Mouse (Mus musculus) gastrocnemius, postnatal 10 days (tissue): Measurements from ENCODE around the gene Timm22. TPM values are rescaled to one million over a fixed set of nuclear protein-coding genes. Genes with fewer than 3 reads are reported as not detected.

Experiments used
- DNase-seq: peaks from one replicate; pipeline ENCODE4 v3.0.0; 2021; ENCODE audit warnings: mixed read lengths
- total RNA-seq, 2 experiments: library from RNA; stranded (reverse); gene quantifications; 2 replicates each; pipeline ENCODE4 v1.2.3; 2021

Timm22 gene
- total RNA-seq, 2 experiments from 2014 or later, result 40.1 to 55.2 TPM

DNA sequence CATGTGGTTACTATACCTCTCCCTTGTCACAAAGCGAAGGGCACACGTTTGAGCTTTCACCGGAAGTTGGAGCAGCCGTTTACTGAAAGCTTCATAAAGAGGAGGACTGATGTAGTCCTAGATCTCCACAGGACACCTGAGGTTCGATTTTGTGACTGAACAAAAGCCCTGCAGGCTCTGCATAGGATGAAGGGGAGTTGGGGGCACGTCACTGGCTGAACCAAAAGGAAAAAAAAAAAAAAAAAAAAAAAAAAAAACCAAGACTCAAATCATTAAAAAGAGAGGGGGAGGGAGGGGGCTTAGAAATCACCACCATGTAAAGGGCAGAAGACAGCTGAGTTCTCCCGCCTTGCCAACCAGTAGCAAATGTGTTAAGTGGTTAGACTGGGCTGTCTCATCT is 18.0 kb upstream of the Timm22 start:
- DNase-seq, result no peak

DNA sequence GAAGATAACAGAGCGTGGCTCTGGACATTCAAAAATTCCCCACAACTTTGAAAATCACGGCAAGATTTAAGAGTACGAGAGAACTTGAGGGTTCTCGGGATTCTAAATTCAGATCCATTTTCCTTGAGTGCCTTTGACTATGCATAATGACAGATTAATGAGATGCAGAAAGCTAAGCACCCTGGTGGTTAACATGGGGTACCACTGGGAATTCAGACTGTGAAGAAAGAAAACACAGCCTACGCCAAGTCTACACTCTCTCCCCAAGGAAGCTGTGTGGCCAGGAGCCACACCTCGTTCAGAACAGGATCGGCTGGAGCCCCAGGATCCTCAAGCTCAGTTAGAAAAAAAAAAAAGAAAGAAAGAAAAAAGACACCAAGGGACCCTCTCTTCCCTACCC is 14.2 kb upstream of the Timm22 start:
- no peak for DNase-seq

DNA sequence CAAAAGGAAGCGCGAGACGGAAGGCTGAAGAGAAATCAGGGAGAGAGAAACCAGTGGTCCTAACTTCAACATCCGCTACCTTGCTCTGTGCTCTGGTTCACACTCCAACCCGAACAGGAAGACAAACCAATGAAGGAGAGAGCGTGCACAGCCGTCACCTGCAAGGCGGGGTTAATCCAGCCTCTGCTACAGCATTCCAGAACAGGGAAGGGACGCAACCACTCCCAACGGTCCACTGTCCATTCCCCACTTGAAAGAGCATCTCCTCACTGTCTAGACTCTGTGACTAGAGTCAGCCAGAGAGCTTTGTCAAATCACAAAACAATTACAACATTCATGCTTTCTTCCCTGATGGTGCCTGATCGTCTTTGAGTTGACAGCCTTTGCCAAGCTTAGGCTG is 13.8 kb upstream of the Timm22 start:
- no peak for DNase-seq

DNA sequence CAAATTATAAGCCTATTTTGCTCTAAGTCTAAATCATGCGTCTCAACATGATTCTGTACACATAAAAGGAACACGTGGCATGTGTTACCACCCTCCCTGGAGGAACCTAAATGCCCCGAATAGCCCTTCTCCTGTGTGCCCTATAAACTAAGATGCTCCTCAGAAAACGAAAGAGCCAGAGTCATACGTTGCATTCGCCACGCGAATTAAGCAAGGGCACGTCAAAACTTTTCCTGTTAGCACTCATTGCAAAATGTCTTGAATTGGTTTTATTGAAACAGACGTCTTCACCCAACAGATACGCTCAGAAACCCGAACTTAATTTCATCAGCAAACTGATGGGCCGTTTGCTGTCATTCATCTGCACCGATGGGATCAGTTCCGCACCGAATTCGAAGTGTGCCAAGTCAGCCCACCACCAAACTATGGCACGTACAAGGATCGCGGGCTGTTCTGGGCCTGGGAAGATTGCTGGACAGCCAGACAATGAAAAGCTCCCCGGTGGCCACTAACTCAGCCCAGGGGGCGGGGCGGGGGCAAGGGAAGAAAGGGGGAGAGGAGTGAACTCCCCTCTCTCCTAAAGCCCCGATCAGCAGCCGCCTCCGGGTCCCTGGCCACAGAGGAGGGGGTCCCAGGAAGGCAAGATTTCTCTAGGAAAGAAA is 9.0 kb upstream of the Timm22 start:
- peak; percentile 48 for DNase-seq

DNA sequence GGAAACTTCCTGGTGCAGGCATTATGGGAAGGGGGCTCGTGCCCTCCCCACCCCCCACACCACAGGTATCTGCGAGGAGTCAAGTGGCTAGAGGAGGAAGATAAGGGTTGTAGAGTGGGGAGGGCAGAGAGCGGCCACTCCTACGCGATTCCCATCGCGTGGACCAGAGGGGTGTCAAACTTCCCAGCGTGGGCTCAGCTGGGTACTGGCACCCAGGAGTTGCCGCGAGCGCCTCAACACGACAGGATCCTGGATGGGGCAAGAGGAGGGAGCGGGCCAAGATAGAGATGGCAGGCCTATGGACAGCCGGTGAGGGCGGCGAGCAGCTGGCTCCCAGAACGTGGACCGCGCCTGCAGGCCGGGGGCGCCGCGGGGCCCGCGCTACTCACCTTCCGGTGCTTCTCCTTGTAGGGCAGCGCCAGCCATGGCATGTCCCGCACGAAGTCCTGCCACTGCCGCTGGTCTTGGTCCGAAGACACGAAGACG is 8.4 kb upstream of the Timm22 start:
- DNase-seq, result peak; percentile 69

DNA sequence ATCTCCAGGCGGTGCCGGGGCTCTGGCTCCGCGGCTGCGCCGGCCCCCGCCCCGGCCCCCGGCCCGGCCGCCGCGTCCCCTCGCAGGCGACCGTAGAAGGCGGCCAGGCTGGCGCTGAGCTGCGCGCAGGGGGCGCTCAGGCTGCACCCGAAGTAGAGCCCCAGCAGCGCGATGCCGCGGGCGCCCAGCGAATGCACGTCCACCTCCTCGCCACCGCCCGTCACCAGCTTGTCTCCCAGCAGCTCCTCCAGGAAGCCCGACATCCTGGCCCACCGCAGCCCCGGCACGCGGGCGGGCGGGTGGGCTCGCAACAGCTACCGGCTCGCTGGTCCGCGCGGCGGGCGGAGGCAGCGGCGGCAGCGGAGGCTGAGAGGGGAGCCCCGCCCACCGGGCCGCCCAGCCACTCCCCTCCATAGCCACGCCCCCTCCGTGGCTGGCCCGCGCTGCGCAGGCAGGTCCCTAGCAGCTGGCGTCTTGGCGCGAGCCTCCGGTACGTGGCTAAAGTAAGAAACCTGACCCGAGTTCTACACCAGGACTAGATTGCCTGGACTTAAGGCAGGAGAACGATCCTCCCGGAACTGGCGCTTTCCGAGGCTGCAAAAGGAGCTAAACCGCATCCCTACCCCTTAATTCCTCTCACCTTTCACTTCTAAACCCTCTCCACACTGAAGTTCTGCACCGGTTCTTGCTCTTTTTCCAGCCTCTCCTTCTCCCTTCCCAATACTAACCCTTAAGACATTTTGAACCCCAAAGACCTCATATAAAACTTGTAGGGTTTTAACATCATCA is 7.8 kb upstream of the Timm22 start, which contains the start of gene Nxn:
TSS of gene Nxn (minus strand) at position 343 of the 789 bp plus-strand sequence.
- peak; percentile 97 for DNase-seq

DNA sequence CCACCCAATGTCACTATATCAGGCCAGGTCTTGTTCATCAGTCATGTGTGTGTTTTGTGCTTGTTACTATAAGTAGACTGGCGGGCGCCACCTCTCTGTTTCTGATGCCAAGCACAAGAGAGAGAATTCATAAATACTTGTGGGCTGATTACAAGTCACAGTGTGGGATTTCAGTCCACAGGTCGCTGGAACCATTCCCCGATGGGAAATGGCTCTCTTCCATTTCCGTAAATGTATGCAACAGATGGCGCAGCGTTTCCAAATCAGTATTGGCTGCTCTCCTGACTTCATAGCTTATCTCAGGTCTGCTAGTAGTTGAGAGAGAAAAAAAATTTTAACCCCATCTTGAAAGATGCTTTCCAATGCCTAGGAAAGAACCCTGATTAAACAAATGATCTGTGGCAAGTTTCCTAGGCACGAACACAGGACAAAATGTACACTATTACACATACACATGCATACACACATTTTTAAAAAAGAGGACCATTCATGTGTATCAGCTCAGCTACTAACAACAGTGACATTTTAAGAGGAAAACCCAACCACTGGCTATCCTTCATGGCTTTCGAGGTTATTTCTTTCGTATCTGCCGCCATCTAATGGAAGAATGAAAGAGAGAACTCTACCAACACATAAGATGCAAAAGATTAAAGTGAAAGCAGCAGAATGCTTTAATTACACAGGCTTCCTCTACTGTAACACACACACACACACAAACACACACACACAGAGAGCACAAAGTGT is 7.0 kb upstream of the Timm22 start:
- peak; percentile 36 for DNase-seq

DNA sequence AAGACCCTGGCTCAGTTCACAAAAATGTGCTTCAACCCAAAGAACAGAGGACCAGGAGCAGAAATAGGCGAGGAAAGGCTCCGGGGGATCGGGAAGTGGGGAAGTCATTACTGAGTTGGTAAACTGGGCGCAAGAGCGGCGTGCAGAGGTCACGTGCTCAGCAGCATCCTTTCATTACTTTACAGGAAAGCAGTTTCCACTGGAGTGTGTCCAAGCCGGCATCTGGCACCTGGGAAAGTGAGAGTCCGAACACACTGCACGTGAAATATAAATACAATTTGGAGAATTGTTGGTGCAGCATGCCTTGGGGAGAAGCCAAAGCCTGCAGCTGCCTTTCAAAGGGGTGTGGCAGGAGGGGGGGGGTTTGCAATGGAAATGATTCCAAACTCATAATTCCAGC is 5.4 kb upstream of the Timm22 start:
- DNase-seq, result peak; percentile 32

DNA sequence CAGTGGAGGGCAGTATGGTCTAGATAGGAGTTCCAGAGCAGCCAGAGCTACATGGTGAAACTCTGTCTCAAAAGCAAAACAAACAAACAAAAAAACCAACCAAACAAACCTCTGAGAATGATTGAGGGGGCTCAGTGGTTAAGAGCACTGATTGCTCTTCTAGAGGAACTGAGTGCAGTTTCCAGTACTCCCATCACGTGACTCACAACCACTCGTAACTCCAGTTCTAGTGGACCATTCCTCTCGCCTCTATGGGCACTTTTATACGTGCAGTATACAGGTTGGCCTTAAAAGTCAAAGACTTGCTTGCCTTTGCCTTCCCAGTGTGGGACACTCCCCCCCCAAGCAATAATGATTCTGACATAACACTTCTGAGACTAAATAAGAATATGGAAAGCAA is 1.6 kb upstream of the Timm22 start:
- no peak for DNase-seq

DNA sequence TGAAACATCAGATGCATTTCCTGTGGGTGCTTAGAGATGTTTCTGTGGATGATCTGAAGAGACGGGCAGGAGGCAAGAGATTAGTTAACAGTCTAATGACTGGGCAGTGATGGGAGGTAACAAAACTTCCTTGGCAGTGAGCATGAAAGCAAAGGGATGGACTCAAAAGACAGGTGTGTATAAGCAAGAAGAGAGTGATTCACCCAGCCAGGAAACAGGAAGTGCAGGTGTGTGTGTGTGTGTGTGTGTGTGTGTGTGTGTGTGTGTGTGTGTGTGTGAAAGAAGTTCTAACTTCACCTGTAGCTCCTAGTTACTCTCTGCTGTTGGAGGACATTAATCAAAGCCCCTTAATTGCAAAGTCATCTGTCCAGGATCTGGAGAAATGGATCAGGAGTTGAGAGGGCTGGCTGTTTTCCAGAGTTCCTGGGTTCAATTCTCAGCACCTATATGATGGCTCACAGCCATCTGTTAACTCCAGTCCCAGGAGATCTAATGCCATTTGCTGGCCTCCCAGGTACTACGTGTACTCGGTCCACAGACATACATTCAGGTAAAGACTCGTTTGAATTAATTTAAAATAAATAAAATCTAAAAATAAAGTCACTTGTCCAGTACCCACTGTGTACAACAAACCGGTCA is 1.0 kb upstream of the Timm22 start:
- DNase-seq, result no peak

DNA sequence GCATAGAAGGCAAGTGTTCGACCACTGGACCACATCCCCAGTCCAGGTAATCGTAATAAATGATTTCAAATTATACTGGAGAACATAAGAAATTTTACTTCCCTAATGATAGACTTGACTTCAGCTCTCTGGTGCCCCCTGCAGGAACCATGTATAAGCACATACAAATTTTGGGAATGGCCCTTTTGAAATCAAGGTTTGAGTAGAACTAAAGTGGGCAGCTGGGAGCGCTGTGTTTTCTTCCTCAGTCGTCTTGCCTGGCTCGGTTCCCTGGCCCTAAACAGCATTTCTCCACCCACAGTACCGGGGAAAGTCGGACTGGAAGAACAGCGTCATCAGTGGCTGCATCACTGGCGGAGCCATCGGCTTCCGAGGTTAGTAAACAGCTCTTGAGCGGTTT is 4.1 kb downstream of the Timm22 start:
- DNase-seq, result peak; percentile 66

DNA sequence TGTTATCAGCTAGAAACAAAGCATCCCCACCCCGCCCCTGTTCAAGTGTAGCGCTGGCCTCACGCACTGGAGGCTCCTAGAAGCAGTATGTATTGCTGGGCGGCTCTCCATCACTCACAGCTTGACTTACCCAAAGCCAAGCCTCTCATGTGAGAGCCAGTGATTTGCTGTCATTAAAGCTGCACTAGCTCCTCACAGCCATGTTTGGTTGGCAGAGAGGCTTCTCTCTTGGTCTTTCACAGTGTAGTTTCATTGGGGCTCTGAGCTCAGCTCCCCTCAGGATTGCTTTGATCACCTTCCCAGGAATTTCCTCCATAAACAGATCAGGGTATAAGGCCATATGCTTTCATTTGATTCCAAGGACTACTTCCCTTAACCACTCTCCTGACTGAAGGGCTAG is 6.5 kb downstream of the Timm22 start:
- DNase-seq, result no peak

DNA sequence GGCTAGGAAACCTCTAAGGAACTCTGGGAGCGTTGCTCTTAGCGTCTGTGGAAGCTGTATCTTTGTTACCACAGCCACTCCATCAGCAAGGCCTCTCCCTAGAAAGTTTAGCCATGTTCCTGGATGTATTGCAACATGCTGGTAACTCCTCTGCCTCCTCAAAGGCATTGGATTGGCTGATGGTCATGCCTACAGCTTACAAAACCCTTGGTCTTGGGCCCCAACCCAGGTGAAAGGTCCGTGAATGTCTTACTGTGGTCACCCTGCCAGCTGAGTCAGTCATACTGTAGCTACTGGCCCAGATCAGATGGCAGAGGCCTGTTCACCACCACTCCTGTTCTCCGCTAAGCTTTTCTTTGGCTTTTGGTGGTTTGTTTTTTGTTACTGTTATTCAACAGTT is 8.2 kb downstream of the Timm22 start:
- no peak for DNase-seq

DNA sequence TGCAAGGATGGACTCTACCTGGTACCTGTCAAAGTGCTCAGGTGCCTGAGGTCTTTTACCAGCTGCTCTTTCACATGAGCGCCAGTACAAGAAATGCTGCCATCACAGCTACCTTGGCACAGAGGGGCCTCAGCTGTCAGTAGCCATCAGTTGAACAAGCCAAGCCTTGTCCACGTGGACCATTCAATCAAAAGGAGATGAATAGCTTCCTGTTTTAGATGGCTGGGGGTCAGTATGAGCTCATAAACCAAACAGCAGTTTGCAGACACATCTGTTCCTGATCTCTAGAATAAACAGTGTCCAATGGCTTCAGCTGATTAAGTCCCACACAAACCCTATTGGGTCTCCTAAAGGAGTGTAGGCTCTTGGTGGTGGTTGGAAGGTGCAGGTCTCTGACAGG is 9.2 kb downstream of the Timm22 start:
- DNase-seq, result no peak

DNA sequence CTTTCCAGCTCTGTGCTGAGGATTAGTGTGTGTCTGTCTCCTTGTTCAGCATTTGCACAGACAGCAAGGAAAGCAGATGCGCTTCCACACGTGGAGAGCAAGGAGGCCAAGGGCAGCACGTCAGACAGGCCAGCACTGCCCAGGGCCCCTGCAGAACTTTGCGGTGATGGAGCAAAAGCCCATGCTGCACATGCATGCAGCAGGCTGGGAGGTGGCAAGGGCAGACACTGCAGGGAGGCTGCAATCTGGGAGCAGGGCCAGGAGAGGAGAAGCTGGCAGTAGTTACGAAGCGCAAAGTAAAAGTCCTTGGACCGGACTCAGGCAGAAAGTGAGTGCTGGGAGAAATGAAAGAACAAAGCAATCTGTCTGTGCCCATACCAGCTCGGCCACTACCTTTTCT is 11.7 kb downstream of the Timm22 start:
- DNase-seq, result peak; percentile 48

DNA sequence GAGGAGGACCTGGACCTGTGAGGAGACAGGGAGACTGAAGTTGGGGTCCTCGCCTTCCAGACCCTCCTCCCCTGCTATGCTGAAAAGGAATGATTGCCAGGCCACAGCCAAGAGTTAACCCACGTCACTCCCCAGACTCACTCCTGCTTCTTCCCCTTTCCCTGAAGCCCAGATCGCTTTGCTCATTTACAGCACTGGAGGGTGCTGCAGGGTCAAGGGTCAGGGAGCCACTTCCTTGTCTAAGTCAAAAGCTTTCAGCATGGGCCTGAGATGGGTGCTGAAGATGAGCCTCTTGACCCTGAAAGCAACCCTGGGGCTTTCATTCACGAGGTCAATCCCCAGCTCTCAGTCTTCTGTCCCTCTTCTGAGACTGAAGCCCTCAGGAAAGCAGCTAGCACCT is 12.4 kb downstream of the Timm22 start:
- no peak for DNase-seq

DNA sequence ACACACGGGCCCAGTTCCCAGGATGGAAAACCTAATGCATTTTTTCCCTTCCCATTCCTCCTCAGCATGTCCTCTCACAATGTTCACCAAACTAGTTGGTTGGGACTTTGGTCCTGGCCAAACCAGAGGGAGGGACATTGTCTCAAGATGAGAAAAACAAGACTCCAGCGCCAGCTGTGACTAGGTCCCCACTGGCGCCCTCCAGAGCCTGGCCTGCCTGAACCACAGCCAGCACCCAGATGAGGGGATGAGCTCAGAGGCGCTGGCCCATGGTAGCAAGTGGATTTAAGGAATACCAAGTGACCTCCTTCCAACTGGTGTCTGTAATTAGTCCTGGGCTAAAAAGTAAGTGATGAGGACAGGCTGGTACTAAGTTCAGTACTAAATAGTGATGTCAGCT is 14.1 kb downstream of the Timm22 start:
- DNase-seq, result peak; percentile 49

DNA sequence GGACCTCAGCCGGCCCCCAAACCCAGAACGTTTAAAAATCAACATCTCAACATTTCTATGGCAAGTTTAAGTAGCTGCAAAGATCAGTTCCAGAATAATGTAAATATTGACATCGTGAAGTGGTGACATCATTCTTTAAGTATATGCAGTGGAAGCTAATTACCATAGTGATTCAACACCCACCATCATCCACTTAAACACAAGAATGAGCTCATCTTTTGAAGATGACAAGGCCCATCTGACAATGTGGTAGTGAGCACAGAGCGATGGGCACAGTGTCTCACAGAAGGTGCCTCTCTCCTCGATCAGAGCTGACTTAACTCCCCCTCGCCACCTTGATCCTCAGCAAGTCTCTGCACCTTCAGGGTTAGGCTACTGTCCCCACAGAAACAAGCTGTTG is 19.0 kb downstream of the Timm22 start:
- DNase-seq, result no peak

DNA sequence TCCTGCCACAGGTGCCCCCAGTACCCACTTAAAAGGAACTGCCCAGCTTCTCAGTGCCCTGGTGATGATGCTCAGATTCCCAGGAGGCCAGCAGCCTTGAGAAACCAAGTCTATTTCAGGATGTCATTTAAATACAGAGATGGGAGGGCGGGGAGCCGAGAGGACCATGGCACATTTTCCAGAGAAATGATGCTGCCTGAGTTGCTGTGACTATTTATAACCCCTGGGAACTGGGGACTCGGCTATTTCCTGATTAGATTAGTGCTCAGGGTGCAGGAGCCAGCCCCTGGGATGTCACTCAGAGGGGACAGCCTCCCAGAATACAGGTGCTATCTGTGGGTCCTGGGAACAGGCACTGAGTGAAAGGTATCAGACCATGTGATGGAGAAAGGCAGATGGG is 21.0 kb downstream of the Timm22 start:
- no peak for DNase-seq

DNA sequence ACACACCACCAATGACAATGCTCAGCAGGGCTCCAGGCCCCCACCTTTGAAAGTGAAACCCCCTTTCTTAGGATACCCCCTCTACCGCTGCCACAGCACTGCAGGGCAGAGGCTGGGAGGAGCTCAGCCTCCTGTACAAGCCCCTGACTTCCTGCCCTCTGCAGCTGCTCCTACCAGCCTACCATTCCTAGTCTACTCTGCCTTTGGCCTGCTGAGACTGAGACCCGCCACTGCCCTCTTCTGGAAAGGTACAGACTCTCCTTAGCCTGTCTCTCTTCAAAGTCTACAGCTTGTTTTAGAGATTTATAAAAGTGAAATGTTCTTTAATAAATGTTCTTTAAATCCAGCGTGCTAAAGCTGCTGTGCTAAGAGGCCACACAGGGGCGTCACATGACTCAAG is 22.3 kb downstream of the Timm22 start:
- DNase-seq, result no peak

DNA sequence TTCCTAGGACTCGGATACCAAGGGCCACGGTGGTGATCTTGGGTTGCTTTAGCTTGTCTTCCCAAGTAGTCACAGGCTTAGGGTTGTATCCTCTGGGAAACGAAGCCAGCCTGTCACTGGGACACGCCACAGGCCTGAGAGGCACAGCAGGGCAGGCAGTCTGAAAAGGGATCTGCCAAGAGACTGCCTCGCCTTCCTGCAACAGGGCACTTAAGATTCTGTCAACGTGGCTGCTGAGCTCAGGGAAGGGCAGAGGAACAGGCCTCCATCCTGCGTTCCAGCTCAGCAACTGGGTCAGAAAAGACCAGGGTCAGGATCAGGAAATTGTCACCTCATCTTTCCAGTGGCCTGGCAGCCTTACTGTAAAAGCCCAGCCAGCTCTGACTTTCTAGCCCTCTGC is 22.8 kb downstream of the Timm22 start:
- peak; percentile 42 for DNase-seq

DNA sequence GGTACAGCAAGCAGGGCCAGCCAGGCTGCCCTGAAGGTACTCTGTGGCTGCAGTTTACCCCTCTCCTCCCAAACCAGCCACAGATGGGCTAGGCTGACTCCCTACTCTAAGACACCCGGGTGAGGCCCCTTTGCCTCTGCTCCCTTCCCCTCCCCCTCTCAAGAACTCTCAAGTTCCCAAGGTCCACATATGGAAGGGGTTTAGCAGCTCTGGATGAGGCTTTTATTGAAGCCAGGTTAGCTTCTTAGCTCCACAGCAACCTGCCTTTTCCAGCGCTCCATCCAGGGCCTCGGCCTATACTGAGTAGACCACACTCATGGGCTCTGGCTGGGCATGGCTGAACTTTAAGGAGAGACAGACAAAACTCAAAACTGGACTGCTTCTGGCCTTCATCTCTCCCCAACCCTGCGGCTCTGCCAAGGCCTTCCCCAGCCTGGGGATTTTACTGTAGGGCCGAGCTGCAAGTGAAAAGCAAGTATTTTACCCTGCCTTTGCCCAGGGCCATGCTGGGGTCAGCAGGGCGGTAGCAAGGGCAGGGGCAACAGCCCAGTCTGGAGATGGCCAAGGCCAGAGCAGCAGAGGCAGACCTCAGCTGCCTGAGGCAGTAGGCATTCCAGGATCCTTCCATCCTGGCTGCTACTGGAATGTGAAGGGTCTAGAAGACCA is 23.3 kb downstream of the Timm22 start:
- DNase-seq, result no peak
